Mouse (Mus musculus): ENCODE results near the gene Rerg. TPM values are rescaled to one million over a fixed set of nuclear protein-coding genes. Genes with fewer than 3 reads are reported as not detected.
A peak's percentile ranks its signal among the peaks of the same experiment; 100 is the strongest.

The Rerg gene
- polyA plus RNA-seq, 1 experiment from 2014 or later: 15.4 TPM

DNA sequence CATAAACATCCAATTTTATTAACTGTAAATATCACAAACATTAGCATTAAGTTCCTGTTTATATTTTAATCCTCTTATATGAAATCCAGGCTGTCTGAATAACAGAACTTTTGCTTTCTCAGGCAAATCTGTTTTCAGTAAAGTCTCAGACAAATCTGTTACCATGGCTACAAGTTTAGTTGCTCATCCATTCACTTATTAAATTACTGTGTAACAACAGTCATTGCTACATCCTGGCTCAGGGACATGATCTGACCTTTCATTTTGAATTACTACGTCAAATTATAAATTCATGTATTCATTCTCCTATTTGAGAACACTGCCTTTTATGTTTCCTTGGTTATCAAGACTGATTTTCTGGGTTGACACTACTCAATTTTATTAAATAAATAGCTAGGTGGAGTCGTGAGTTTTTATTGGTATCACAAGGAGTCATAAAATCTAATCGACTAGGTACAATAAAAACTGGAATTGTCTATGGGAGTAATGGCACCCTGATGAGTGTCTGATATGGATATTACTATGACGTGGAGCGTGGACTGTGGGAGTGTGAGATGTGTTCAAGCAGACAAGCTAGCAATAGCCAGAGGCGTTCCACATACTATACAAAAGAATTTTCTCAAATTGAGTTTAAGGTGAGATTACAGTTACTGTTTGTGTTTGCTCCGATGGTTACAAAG lies 140.2 kb downstream of the Rerg start:
- no peaks in the 10 kb centered on the region for H3K9me3 ChIP-seq
- H3K4me1 ChIP-seq: no peaks in the 10 kb centered on the region
- no peak for ATAC-seq (ENCODE audit: insufficient number of reproducible peaks, insufficient read depth, low FRiP score, low TSS enrichment)
- WGBS: 62% methylated on average over 7 of the region's 7 CpGs
- H3K4me2 ChIP-seq (replicated peaks): no peak overlapping the region
- H3K27ac ChIP-seq: no peak overlapping the region
- H3K9ac ChIP-seq: no peak overlapping the region
- H3K36me3 ChIP-seq: no peaks in the 10 kb centered on the region
- no peaks in the 10 kb centered on the region for H3K27me3 ChIP-seq
- H3K4me3 ChIP-seq: no peak overlapping the region

DNA sequence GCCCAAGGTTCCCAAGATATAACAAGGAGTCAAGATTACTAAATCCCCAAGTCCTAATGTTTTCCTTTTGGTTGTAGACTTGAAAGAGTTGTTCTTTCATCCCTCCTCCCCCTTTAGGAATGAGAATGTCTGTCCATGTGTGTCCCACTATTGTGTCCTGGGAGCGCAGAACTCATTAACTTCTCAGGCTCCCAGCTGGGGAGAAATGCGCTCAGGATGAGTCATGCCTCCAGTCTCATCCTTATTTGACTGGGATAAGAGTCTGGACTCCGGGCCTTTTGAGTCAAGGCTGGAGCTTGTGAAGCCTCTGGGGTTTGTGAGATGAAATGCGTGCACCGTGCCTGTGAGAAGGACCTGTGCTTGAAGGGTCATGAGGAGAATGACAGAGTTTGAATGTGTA lies 144.8 kb downstream of the Rerg start:
- H3K4me3 ChIP-seq: no peak overlapping the region
- H3K27ac ChIP-seq: no peak overlapping the region
- H3K9me3 ChIP-seq: no peaks in the 10 kb centered on the region
- H3K4me2 ChIP-seq (replicated peaks): no peak overlapping the region
- H3K36me3 ChIP-seq: no peaks in the 10 kb centered on the region
- no peak overlapping the region for H3K9ac ChIP-seq
- no peaks in the 10 kb centered on the region for H3K27me3 ChIP-seq
- WGBS: 75% methylated on average over 5 of the region's 5 CpGs
- H3K4me1 ChIP-seq: no peaks in the 10 kb centered on the region
- no peak for ATAC-seq (ENCODE audit: insufficient number of reproducible peaks, insufficient read depth, low FRiP score, low TSS enrichment)

DNA sequence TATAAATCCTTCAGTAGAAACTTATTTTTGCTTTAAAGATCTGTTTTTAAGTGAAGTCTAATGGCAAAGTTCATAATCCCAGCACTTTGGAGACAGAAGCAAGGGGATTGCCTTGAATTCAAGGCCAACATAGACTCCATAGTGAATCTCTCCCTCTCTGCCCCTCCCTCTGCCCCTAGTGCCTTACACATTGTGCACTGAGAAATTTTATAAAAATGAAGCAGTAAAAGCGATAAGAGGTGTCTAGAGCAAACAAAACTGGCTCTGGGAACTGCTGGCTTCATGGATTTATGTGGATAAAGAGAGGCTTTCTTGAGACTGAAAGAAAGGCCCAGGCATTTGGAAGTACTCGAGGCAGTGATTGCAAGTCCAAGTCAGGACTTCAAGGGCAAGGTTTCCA lies 145.8 kb downstream of the Rerg start:
- no peaks in the 10 kb centered on the region for H3K9me3 ChIP-seq
- no peak for ATAC-seq (ENCODE audit: insufficient number of reproducible peaks, insufficient read depth, low FRiP score, low TSS enrichment)
- H3K4me3 ChIP-seq: no peak overlapping the region
- H3K4me1 ChIP-seq: no peaks in the 10 kb centered on the region
- WGBS: 85% methylated on average over 2 of the region's 2 CpGs
- H3K36me3 ChIP-seq: no peaks in the 10 kb centered on the region
- no peak overlapping the region for H3K4me2 ChIP-seq (replicated peaks)
- H3K27ac ChIP-seq: no peak overlapping the region
- H3K9ac ChIP-seq: no peak overlapping the region
- no peaks in the 10 kb centered on the region for H3K27me3 ChIP-seq

DNA sequence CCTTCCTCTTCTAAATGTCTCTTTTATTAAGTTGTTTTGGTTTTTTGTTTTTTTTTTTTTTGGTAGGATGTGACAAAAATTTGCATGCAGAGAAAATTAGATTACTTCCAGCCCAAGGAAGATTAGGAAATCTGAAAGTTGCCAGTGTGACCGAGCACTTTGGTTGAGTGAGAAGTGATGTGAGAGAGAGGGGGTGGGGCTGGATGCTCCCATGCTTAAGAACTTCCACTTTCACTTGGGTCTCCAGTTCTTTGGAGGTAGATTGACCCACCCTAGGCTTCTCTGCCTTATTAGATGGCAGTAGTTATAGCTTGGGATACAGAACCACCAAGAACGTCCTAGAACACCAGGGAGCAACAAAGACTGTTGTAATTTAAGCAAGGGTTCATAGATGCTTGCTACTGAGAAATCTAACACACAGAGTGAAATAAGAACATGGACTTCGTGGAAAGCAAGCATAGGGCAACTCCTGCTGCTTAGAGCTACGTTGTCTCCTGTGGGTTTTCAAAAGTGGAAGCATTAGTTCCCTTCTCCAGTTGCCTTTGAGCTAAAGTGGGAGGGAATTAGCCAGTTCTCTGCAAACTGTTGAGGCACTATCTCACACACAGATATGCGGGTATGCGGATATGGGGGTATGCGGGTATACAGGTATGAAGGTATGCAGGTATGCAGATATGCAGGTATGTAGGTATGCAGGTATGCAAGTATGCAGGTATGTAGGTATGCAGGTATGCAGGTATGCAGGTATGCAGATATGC lies 152.9 kb downstream of the Rerg start:
- Histone ChIP-seq H3K4me3 (no peak overlapping the region), H3K9ac (no peak overlapping the region), H3K36me3 (no peaks in the 10 kb centered on the region), H3K27me3 (no peaks in the 10 kb centered on the region), H3K27ac (peak overlapping the region; percentile 46; the same call in 1 of the 2 replicates), H3K9me3 (no peaks in the 10 kb centered on the region), H3K4me2 (replicated peaks) (no peak overlapping the region), H3K4me1 (no peaks in the 10 kb centered on the region)
- ATAC-seq (ENCODE audit: insufficient number of reproducible peaks, insufficient read depth, low FRiP score, low TSS enrichment): no peak
- WGBS: 83% methylated on average over 7 of the region's 7 CpGs

DNA sequence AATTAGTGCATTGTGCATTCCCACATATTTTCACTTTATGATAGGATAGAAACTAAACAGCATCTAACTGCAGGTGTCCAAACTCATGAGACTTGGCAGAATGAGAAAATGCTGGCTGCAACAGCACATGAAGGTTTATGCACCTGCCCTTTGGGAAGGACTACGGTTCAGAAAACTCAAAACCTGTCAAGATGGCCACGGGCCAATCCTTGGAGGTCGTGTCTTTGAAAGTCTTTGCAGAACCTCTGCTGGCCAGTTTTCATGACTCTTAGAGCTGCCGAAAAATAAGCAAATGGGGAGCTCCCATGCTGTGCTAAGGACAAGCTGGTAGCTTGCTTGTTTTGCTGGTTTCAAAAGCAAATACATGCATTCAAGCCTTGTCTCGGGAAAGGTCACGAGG lies 156.0 kb downstream of the Rerg start:
- H3K9me3 ChIP-seq: no peaks in the 10 kb centered on the region
- no peak overlapping the region for H3K27ac ChIP-seq
- H3K4me2 ChIP-seq (replicated peaks): no peak overlapping the region
- no peaks in the 10 kb centered on the region for H3K27me3 ChIP-seq
- H3K4me3 ChIP-seq: no peak overlapping the region
- no peak for ATAC-seq (ENCODE audit: insufficient number of reproducible peaks, insufficient read depth, low FRiP score, low TSS enrichment)
- no peaks in the 10 kb centered on the region for H3K4me1 ChIP-seq
- no peaks in the 10 kb centered on the region for H3K36me3 ChIP-seq
- H3K9ac ChIP-seq: no peak overlapping the region
- WGBS: 79% methylated on average over 6 of the region's 6 CpGs

DNA sequence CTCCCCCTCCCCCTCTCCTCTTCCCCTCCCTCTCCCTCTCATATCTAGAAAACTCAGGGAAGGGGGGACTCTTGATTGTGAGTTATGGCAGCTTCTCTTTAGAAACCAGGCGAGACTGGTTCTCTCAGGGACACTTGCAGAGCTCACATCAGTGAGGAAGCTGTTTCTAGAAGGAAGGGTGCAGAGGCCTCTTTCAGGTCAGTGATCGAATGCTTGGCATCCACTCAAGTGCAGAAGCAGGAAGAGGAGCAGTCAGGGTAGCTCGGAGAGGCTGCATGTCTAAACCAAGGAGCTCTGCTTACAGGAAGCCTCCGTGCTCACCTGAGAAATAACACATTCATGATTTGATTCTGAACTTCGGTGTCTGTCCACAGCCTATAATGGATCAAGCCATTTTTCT lies 159.1 kb downstream of the Rerg start:
- H3K9me3 ChIP-seq: no peaks in the 10 kb centered on the region
- WGBS: 81% methylated on average over 5 of the region's 5 CpGs
- no peaks in the 10 kb centered on the region for H3K36me3 ChIP-seq

More for the DNA sequence above, 159.1 kb downstream of the Rerg start:
- Histone ChIP-seq H3K4me2 (replicated peaks) (no peak overlapping the region), H3K9ac (no peak overlapping the region), H3K27ac (no peak overlapping the region), H3K27me3 (no peaks in the 10 kb centered on the region), H3K4me3 (no peak overlapping the region), H3K4me1 (no peaks in the 10 kb centered on the region)
- ATAC-seq (ENCODE audit: insufficient number of reproducible peaks, insufficient read depth, low FRiP score, low TSS enrichment): no peak

Other genes starting within 250 kb of the Rerg start
- gene Erp27, start 248.3 kb downstream of the Rerg start, polyA plus RNA-seq (2016; fragmentation: Nextera tagmentation; extraction: Ambion mirVana): 0.19 and 0.55 TPM in 2 replicates
- gene Pde6h, start 246.7 kb downstream of the Rerg start, polyA plus RNA-seq (2016; fragmentation: Nextera tagmentation; extraction: Ambion mirVana): not detected in 2 replicates
- gene Arhgdib, start 228.6 kb downstream of the Rerg start, polyA plus RNA-seq (2016; fragmentation: Nextera tagmentation; extraction: Ambion mirVana): 51.1 and 58.5 TPM in 2 replicates
- 3.7 and 4.2 TPM in 2 replicates for gene Ptpro, start 81.8 kb upstream of the Rerg start, polyA plus RNA-seq (2016; fragmentation: Nextera tagmentation; extraction: Ambion mirVana)